Mouse (Mus musculus) adrenal gland, postnatal 14 days (tissue): ENCODE data around the gene Vcam1. TPM values are rescaled to one million over a fixed set of nuclear protein-coding genes. Genes with fewer than 3 reads are reported as not detected.

Experiments
- DNase-seq: peaks from one replicate; pipeline ENCODE4 v3.0.0; 2021; ENCODE audit warnings: mixed read lengths
- total RNA-seq: library from RNA; stranded (reverse); gene quantifications from 2 replicates; pipeline ENCODE4 v1.2.3, GENCODE M21; 2021

Vcam1 gene
- total RNA-seq, 1 experiment from 2014 or later: 25.7 TPM

DNA sequence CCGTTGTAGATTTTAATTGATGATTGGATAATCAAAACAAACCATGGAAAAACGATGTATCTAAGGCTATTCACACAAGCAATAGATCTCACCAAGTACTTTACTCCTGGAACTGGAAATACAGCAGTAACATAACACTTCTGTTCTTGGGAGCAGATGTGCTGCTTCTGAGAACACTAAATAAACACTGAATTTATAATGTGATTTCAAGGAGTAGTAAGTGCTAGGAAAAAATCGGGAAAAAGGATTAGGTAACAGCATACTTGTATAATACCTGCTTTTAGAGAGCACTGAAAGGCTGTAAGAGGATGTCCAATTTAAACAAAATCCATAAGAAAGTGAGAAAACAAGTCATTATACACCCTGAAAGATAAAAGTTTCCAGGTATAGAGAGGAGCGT, 43.5 kb downstream of the Vcam1 start:
- DNase-seq: no peak

DNA sequence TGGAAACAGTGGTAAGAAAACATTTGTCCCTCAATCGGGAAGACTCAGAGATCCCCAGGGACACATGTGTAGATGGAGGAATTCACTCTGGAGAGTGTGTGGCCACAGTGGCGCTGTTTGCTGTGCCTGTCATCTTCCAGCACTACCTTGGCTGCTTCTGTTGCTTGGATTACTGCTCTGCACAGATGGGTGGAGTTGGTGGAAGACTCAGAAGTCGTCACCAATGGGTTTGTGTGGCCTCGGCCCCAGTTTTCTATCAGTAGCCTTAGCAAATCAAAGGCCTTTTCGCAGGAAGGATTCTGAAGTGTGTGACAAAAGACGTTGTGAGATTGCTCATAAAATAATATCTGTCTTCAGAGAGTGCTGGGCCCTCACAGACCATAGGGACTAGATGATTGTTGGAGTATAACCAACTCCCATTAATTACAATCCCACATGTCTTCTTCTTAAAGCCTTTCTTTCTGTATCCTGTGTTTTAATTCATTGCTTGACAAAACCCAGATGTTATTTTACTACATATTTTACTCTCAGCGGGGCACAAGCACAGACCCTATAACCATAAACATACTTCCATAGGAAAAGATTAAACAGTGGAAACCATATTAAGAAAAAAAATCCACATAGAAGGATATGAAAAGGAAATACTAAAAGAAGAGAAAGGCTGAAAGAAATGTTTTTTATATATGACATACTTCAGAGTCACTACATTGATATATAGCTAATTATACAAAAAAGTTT, 48.4 kb downstream of the Vcam1 start:
- DNase-seq: no peak

DNA sequence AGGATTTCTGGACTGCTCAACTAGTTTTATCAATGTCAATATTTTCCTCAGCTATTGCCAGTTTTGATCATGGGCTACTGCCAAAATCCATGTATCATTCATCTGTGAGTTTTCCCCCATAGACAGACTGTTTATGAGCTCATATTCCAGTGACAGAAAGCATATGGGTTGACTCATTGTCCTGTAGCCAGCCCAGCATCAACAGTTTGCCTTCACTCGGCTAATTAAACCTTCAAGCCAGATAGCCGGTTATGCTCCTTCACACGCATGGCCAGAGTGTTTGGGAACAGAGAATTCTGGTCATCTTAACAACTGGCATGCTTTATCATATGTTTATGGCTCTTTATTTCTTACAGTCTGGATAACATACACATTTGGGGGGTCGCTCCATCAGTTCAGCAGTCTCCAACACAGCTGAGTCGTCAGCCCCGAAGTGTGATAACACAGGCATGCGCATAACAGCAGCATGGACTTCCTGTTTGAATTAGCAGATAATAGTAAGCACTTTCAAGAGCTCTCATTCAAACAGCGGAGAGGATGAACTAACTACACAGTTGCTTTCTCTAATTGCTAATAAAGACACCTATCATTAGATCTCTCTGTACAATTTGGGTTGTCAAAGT, 49.2 kb downstream of the Vcam1 start:
- DNase-seq: no peak

DNA sequence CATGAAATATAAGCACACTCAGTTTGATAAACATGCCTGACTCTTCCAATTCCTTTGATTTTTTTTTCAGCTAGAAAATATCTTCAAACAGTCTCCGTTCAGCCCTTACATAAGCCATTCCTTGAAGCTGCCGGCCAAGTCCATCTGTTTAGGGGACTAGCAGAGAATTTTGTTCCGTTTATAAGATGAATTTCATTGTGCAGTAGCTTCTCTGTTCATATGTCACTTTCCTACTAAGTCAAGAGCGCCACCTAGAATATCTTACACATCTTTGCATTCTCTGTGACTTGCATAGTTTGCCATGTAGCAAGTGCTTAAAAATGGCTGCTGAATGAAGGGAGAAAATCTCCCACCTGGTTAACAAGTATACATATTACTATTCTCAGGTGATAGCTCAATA, 51.0 kb downstream of the Vcam1 start:
- DNase-seq: no peak

DNA sequence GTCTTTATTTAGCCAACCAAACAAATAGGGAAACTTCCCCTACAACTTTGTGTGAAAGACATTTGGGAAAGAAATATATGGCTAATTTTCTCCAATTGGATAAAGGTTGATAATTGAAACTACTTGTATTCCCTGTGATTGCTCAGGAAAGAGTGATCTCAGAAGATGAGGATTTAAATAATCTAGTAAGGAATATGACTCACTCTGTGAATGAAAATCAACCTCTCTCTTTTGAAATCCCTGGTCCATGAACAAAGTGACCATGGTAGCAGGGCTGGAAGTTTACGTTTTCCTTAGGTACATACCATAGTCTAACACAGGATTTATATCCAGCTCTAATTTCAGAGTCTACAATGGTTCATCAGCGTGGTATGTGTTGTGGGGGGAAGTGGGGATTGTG, 52.7 kb downstream of the Vcam1 start:
- no peak for DNase-seq

DNA sequence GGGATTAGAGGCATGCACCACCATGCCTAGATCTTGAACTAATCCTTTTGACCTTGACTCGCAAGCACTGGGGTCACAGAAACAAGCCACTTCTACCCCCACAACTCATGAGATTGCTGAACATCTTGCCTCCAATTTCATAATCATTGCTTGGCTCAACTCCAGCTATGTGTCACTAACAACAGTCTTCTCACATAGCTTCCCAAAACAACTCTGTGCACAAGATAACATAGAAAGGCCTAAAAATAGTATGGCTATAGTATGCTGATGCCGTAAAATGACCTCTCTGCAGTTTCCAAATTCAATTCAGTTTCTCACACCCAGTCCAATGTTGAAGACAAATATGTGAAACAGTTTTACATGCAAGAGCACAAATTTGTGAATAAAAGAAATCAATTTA, 56.9 kb downstream of the Vcam1 start:
- DNase-seq: peak; percentile 10

DNA sequence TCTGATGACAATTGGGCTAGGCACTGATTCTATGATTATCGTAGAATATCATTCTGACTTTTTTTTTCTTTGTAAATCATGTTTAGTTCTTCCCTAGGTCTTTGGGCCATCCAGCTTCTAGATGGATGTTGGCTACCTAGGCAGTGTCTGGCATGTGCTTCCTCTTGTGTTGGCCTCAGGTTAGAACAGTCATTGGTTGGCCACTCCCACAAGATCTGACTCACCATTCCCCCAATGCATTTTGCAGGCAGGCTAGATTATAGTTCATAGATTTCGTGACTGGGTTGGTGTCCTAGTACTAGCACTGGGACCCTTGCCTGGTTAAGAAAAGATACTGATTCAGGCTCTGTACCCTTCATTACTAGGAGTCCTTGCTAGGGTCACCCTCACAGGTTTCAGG, 67.3 kb downstream of the Vcam1 start:
- DNase-seq: no peak

DNA sequence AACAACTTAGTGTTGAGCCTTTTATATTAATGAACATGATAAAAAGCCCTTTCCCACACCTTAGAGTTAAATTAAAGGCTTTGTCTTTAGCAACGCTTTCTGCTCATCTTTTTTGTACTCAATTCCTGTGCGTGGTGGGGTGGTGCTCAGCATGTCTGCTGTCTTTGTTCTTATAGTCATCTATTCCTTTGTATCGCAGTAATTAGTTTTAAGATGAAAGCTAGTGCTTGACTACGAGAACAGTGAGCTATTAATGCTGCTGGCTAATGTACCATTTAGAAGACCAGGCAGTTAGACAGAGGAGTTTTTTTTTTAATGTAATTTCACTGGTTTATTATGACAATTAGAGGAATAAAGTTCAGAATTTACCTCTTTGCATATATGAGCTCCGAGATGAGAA, 69.2 kb downstream of the Vcam1 start:
- DNase-seq: no peak

Other genes with a start within 250 kb of the Vcam1 start
- 20.6 and 28.9 TPM in 2 replicates for gene Dph5, start 241.9 kb downstream of the Vcam1 start, total RNA-seq
- 30.7 and 41.3 TPM in 2 replicates for gene Slc30a7, start 122.3 kb downstream of the Vcam1 start, total RNA-seq
- gene Extl2, start 122.2 kb downstream of the Vcam1 start, total RNA-seq: 17.8 and 20.9 TPM in 2 replicates
- gene Gpr88, start 123.8 kb upstream of the Vcam1 start, total RNA-seq: 0.44 and 0.49 TPM in 2 replicates